Mouse (Mus musculus) 3T3-L1 (cell line): ENCODE results near the gene Pidd1.
A peak's percentile ranks its signal among the peaks of the same experiment; 100 is the strongest.
"Not testable (repeated sequence)": the region's sequence is repeated elsewhere in the genome, so short reads cannot be mapped to it uniquely, and the experiment has no call there.

Experiments
- DNase-seq: peaks from one replicate; pipeline ENCODE4 v3.0.0-alpha.2; 2015; ENCODE audit warnings: low read depth, low spot score

The Pidd1 gene

GRCm38 (mm10) chr7:141416144-141416841, 27.5 kb downstream of the Pidd1 start:
- DNase-seq: peak; percentile 74

- peak; percentile 98 for DNase-seq
These were observed 29.8 kb downstream of the Pidd1 start, which contains the start of gene Gatd1 for GRCm38 (mm10) chr7:141413809-141414584. Gatd1 (minus strand) TSS chr7:141414136.

GRCm38 (mm10) chr7:141413331-141413730, 30.5 kb downstream of the Pidd1 start:
- peak; percentile 48 for DNase-seq

GRCm38 (mm10) chr7:141411667-141412066, 32.2 kb downstream of the Pidd1 start:
- no peak for DNase-seq

- no peak for DNase-seq
These were observed 33.2 kb downstream of the Pidd1 start for GRCm38 (mm10) chr7:141410631-141411030.

GRCm38 (mm10) chr7:141408833-141409232, 35.0 kb downstream of the Pidd1 start:
- peak; percentile 89 for DNase-seq

GRCm38 (mm10) chr7:141407670-141408069, 36.2 kb downstream of the Pidd1 start:
- not testable (repeated sequence) for DNase-seq

- no peak for DNase-seq
These were observed 38.4 kb downstream of the Pidd1 start for GRCm38 (mm10) chr7:141405466-141405865.

- DNase-seq: peak; percentile 75
These were observed 40.5 kb downstream of the Pidd1 start for GRCm38 (mm10) chr7:141403305-141403704.

- DNase-seq: no peak
These were observed 48.5 kb downstream of the Pidd1 start for GRCm38 (mm10) chr7:141395348-141395747.

- peak; percentile 78 for DNase-seq
These were observed 49.1 kb downstream of the Pidd1 start for GRCm38 (mm10) chr7:141394771-141395170.

GRCm38 (mm10) chr7:141394158-141394557, 49.7 kb downstream of the Pidd1 start:
- no peak for DNase-seq

GRCm38 (mm10) chr7:141392552-141393222, 51.1 kb downstream of the Pidd1 start:
- DNase-seq: no peak

- DNase-seq: peak; percentile 95
These were observed 51.9 kb downstream of the Pidd1 start, which contains the start of gene Taldo1 for GRCm38 (mm10) chr7:141391625-141392551. Taldo1 (plus strand) TSS chr7:141392199.

- no peak for DNase-seq
These were observed 53.2 kb downstream of the Pidd1 start for GRCm38 (mm10) chr7:141390326-141391259.

- no peak for DNase-seq
These were observed 55.2 kb downstream of the Pidd1 start for GRCm38 (mm10) chr7:141388487-141389109.
